Mouse (Mus musculus) adrenal gland, postnatal 0 days (tissue): Measurements from ENCODE around the gene Gpr137. TPM values are rescaled to one million over a fixed set of nuclear protein-coding genes. Genes with fewer than 3 reads are reported as not detected.

Source experiments
- microRNA-seq: library from miRNA; unstranded; fragments of <30 nt; microRNA quantifications from one replicate; pipeline ENCODE4, GENCODE M21; 2016; ENCODE audit warnings: borderline replicate concordance; ENCODE audit not compliant: insufficient number of aligned reads
- polyA plus RNA-seq: library from polyadenylated mRNA; unstranded; fragments of >200 nt; fragmentation: Nextera tagmentation; extraction: Ambion mirVana; gene quantifications from 2 replicates; pipeline ENCODE4 v1.2.1, GENCODE M21; 2015

The Gpr137 gene
- 36.1 and 50.1 TPM in 2 replicates for polyA plus RNA-seq

DNA sequence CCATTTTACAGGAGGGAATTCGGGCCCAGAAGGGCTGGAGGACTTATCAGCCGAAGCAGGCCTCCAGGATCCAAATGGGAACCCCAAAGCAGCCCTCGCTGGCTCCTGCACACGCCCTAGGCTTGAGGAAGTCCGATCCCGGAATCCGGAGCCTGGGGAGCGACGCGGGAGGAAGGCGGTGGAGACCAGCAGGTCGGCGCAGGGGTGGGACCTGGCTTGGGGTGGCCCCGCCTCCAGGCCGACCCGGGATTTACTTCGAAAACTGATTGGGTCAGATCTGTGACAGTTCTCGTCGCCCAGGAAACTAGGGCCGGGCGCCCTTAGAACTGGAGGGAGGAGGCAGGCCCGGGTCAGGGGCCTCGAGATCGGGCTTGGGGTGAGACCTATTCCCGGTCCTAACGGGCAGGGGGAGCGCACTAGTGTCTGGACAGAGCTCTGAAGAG is at the start of gene Gpr137:
TSS of gene Gpr137 (minus strand) at position 232 of the 443 bp plus-strand sequence.

DNA sequence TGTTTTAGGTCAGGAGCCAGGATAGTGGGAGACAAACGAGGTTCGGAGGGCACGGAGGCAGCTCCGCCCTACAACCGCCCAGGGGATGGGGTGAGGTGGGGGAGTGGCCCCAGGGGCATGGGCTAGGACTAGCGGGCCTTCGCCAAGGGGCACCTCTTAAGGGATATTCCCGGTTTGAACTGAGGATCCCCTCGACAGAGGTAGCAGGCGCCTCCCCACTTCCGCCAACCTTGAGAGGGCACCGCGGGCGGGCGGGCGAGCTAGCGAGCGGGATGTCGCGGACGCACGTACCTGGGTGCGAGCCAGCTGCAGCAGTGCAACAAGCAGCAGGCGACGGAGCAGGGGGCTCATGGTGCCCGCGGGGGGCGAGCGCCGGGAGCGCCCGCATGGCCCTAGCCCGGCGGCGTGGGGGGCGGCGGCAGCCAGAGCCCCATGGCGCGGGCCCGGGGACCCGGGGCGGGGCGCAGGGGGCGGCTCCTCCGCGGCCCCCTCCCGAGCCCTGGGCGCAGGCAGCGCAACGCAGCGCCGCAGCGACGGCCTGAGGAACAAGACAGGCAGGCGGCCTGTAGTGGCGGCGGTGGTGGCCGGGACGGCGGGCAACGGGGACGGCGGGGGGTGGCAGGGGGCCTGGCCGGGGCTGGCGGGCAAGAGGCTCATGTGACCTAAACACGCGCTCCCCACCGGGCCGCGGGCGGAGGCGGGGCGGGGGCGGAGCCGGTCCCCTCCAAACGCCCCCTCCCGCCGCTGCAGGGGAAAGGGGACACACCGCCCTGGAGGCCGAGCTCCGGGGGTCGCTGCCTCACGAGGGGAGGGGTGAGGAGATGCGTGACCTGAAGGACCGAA is 45.0 kb upstream of the Gpr137 start, which contains the start of gene Vegfb:
TSS of gene Vegfb (minus strand) at position 591 of the 843 bp plus-strand sequence.

DNA sequence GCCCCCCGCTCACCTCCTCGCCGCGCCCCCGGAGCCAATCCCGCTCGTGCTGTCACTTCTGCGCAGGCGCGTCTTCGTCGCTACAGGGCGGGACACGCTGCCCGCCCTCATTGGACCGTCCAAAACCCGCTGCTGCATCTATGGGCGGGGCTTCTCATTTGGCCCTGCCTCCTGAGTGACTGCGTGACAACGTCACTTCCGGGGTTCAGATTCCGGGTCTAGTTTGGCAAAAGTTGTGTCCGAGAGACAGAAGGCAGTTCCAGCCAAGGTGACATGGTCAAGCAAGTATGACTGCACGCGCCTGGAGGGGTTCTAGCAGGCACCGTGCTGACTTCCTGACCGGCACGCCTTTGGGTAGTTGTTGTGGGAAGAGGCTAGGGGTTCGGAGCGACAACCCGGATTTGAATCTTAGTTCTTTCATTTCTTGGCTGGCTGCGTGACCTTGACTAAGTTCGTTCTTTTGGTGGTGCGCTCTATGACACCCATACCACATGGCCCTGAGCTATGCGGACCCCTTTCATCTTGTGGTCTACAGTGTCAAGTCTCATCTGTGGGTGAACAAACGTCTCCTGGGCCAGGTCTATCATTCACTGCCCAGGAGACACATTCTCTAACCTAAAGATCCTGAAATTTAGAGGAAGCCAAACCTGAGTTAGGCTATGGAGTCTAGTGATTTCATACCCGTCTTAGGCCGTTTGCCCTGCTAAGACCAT is 38.3 kb upstream of the Gpr137 start, which contains the start of gene Fkbp2:
TSS of gene Fkbp2 (minus strand) at position 121 of the 713 bp plus-strand sequence.

DNA sequence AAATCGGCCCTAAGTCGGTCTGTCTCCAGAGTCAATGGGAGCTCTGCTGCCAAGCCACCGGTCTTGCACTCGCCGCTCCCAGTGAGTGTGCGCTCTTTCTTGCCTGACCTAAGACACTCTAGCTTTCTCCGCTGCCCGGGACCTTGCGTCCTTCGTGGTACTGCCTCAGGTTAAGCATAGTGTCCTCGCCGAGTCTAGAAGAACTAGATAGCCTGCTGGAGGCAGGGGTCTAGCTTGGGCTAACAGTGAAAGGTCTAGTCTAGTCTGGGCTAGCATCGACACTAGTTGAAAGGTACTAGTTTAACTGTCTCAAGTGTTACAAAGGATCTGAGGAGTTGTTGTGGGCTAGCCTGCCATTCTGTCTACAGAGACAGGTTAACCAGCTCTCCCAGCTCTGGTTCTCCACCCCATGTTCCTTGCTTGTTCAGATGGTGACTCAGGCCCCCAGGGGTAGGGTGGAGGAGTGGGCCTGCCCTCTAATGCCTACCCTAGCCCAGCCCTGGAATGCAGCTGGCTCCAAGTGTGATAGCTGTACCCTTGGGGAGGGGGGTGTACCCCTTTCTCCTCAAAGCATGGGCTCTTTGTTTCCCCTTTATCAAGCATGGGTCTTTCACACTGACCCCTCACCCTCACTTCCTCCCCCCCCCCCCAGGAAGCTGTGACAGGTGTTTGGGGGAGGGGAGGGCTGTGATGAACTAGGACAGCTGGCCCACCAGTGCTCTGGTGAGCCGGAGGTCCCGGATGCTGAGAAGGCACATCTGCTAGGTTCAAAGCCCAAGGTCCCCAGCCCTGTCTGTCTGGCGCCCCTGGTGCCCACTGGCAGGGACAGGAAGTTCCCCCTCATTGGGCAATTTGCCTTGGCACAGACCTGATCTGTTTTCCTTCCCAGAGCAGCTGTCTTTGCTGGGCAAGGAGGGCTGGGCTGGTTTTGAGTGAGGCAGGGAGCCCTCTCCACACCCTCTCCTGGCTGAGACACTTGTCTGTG is 33.5 kb upstream of the Gpr137 start, which contains the start of gene Plcb3:
TSS of gene Plcb3 (minus strand) at position 934 of the 985 bp plus-strand sequence.

DNA sequence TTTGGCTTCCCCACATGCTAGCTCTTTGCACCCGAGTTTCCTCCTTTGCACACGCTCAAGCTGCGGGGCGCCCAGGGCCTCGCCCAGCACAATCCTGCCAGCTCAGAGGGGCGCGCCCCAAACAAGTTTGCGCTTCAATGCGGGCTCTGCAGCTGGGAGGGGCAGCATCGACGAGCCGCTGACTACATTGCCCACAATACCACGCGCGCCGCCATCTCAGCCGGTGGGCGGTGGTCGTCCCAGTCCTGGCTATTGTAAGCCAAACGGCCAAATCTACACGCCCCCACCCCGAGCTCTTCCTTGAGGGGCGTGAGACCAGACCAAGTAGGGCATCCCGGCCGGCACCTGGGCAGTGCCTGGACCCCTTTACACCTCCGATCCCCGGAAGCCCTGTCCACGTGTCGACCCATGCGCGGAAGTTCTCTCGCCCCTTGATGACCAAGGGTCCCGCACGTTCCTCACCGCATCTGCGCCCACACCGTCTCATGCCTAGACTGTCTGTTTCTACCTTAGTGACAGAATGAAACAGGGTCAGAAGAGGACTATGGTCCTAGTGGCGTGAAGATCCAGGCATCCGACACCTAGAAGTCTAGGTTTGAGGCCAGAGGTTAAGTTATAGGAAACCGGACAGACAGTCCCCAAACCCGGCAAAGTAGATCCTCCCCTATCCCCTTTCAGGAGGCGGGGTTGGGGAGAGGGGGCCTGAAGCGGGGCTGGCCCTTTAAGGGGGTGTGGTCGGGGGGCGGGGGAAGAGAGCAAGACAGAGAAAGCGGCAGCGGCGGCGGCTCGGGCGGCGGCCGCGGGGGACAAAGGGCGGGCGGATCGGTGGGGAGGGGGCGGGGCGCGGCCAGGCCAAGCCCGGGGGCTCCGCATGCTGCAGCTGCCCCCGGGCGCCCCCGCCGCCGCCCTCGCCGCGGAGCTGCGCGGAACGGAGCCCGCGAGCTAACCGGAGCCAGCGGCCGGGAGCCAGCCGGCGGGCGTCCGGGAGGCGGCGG is 32.2 kb upstream of the Gpr137 start, which contains the start of gene Ppp1r14b:
TSS of gene Ppp1r14b (plus strand) at position 758 of the 995 bp plus-strand sequence.

DNA sequence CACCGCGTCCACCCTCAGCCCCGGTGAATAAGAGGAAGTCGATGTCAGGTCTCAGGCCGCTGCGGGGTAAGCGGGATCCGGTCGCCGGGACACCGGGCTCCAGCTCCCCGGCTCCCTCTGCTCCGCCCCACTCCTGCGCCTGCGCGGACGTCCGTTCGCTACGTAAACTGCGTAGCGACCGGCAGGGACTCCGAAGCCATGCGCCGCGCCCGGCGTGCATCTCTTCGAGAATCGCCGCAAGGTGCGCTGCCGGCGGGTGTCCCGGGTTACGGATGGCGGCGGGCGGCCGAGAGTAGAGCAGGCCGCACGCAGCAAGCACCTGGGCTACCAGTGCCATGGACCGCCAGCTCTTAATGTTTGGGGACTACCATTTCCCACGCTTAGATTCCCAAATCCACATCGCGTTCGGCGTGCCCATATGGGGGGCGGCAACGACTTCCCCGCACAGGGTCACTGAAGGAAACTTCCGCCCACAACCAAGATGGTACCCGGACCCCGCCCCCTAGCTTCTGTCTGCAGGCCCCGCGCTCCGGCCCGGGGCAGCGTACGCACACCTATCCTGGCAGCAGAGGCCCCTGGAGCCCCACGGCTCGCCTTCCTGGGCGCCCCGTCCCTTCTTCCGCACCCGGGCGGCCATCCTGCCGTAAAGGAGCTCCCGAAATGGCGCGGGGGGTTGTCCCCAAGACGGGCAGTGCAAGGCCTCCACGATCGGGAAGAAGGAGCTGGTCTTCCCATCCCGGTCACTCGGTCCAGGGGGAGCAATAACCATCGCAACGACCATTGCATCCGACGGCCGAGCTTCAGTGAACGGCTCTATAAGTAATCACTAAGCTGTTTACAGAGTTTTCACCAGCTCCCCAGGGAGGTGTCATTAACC is 670 bp downstream of the Gpr137 start, which contains the start of gene Bad:
TSS of gene Bad (plus strand) at position 490 of the 877 bp plus-strand sequence.

DNA sequence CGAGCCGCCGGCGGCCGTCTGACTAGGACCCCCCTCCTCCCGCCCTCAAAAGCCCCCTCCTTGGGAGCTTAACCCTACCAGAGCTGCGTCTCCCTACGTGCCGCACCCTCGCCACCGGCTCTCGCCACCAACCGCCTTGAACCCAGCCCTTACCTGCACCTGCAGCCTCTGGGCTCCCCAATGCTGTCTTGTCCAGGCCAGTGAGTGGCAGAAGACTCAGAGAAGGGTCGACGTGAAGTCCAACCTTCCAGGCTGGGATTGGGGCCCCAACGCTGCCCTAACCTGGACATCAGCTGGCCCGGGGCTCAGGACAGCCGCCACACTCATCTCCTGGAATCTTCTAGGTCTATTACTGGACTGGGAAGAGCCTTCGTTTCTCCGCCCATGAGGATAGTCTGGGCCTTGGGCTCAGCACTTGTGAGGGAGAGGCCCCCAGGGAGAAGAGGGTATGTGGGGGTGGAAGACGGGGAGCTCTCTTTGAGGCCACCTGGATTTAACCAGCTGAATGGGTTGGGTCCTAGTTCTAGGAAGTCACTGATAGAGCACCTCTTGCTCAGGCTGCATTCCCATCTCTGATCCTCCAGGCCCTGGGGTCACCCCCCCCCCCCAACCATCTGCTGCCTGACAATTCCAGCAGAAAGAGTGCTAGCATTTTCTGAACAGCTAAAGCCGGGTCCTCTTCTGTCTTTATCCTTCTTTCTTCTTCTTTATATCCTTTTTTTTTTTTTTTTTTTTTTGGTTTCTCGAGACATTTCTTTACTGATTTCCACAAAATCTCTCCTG is 7.9 kb downstream of the Gpr137 start, which contains the start of gene Kcnk4:
TSS of gene Kcnk4 (minus strand) at position 321 of the 783 bp plus-strand sequence.

DNA sequence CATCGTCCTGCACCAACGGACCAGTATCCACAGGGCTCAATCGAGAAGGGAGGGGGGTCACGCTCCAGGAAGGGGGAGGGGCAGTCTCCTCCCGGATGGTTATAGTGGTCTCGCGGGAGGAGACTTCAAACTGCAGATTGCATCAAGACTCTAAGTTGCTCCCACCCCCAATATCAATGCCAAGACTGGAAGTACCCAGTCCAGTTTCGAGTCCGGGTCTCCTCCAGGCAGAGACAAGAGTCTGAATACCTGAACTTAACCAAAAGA is 17.0 kb downstream of the Gpr137 start, which contains the start of gene Catsperz:
TSS of gene Catsperz (minus strand) at position 74 of the 267 bp plus-strand sequence.

DNA sequence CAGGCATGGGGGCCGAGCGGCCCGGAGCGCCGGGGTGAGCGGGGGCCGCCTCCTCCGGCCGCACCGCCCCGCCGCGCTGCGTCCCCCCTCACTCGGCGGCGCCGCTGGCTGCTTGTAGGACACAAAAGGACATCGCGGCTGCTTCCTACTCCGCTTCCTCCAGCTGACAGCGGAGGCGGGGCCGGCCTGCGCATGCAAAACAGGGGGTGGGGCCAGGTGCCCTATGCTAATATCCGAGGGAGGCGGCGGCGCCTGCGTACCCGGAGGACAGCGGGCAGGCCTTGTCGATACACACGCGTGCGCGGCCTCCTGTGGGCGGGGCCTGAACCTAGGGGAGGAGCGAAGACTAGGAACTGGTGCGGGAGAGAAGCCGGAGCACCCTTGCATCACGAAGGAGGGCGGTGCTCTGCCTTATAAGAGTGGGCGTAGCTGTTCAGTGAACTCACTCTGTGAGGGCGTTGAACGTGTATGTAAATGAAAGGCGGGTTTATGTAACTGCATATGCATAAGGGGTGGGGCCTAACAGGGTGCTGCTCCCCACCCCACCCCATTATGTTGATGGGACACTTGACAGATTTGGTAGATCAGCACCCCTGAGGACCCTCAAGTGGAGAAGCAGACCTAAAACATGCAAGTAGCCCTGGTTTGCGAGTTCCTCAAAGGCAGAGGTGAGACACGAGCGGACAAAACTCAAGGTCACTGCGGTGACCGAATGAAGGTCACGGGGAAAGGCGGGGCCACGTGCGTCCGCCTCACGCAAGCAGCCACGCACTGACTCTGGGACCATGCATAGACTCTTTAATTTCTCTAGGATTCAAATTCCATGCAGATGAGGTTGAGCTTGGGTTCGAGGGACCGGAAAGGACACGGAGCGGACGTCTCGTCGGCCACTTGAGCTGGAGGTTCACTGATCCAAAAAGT is 20.4 kb downstream of the Gpr137 start, which contains the start of gene Esrra:
TSS of gene Esrra (minus strand) at position 167 of the 921 bp plus-strand sequence.

DNA sequence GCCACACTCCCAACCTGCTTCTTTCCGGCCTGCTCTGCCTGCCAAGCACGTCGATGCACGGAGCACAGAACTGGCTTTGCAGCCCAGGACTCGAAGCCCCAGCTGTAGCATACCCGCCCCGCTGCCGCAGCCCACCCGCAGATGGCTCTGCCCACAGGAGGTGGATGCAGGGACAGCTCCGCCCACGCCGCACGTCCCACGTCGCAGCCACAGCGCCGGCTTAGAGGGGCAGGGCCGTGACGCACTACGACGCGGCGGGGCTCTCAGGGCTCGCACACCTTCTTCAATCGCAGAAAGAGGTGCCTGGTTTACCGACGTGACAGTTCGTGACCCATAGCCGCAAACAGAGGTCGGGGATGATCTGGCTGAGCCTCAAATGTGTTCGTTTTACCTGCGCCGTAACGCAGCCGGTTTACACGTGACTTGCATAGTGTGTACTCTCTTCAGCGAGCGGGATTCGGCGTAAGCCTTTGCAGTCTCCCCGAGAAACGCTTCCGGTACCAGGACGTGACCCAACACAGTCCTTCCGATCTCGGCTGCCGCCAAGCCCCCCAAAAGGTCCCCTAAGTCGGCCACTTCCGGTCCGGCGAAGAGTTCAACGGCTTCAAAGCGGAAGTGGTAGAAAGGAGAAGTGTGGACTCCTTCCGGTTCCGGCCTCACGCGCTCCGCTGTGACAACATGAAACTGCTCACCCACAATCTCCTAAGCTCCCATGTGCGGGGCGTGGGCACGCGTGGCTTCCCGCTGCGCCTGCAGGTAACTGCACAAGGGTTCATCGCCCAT is 32.6 kb downstream of the Gpr137 start, which contains the start of the genes Trmt112 and Prdx5:
TSS of gene Trmt112 (plus strand) at position 192 of the 783 bp plus-strand sequence.
TSS of gene Prdx5 (minus strand) at position 600 of the 783 bp plus-strand sequence.

Small RNAs within 50 kb of the gene (microRNA-seq; reads per million reads assigned to microRNA genes)
- not detected for gene Mir6990

Other genes starting within 250 kb of the Gpr137 start
- gene Rps6ka4, start 101.8 kb downstream of the Gpr137 start, polyA plus RNA-seq, result 14.0 and 22.7 TPM in 2 replicates
- gene Ccdc88b, start 84.3 kb downstream of the Gpr137 start, polyA plus RNA-seq, result 0.80 and 0.82 TPM in 2 replicates
- gene Trmt112, start 32.8 kb downstream of the Gpr137 start, polyA plus RNA-seq, result 97.2 and 142 TPM in 2 replicates
- 373 and 481 TPM in 2 replicates for gene Prdx5, start 32.4 kb downstream of the Gpr137 start, polyA plus RNA-seq
- 11.7 and 11.8 TPM in 2 replicates for gene Esrra, start 20.7 kb downstream of the Gpr137 start, polyA plus RNA-seq
- gene Catsperz, start 17.1 kb downstream of the Gpr137 start, polyA plus RNA-seq, result 1.5 and 5.6 TPM in 2 replicates
- 0.55 and 0.68 TPM in 2 replicates for gene Kcnk4, start 8.0 kb downstream of the Gpr137 start, polyA plus RNA-seq
- gene Bad, start 619 bp downstream of the Gpr137 start, polyA plus RNA-seq, result 117 and 144 TPM in 2 replicates
- 140 and 156 TPM in 2 replicates for gene Ppp1r14b, start 32.5 kb upstream of the Gpr137 start, polyA plus RNA-seq
- gene Plcb3, start 34.0 kb upstream of the Gpr137 start, polyA plus RNA-seq, result 19.9 and 25.4 TPM in 2 replicates
- 128 and 174 TPM in 2 replicates for gene Fkbp2, start 38.0 kb upstream of the Gpr137 start, polyA plus RNA-seq
- 32.8 and 49.2 TPM in 2 replicates for gene Vegfb, start 45.2 kb upstream of the Gpr137 start, polyA plus RNA-seq
- 30.8 and 47.0 TPM in 2 replicates for gene Dnajc4, start 50.1 kb upstream of the Gpr137 start, polyA plus RNA-seq
- gene Nudt22, start 53.6 kb upstream of the Gpr137 start, polyA plus RNA-seq, result 33.0 and 55.2 TPM in 2 replicates
- 10.4 and 13.5 TPM in 2 replicates for gene Trpt1, start 53.7 kb upstream of the Gpr137 start, polyA plus RNA-seq
- gene Fermt3, start 77.0 kb upstream of the Gpr137 start, polyA plus RNA-seq, result 8.6 and 12.4 TPM in 2 replicates
- gene Stip1, start 97.5 kb upstream of the Gpr137 start, polyA plus RNA-seq, result 63.4 and 96.8 TPM in 2 replicates
- gene Macrod1, start 114.3 kb upstream of the Gpr137 start, polyA plus RNA-seq, result 20.7 and 38.8 TPM in 2 replicates
- gene Flrt1, start 163.2 kb upstream of the Gpr137 start, polyA plus RNA-seq, result 2.6 and 4.1 TPM in 2 replicates